Mouse (Mus musculus) C2C12 (cell line): ENCODE measurements around the gene Bfsp2.

Source experiments
- CEBPB ChIP-seq: IDR thresholded peaks from one replicate; pipeline ENCODE4 v1.6.1; 2011; ENCODE audit warnings: low read depth, mild to moderate bottlenecking, control low read depth, moderate library complexity
- CTCF ChIP-seq: IDR thresholded peaks from one replicate; pipeline ENCODE4 v1.5.1; 2011; ENCODE audit not compliant: control insufficient read depth, insufficient read depth, insufficient read length
- MAX ChIP-seq: IDR thresholded peaks from one replicate; pipeline ENCODE4 v1.6.1; 2011; ENCODE audit warnings: mild to moderate bottlenecking, control low read depth
- MYOD1 ChIP-seq: IDR thresholded peaks from one replicate; pipeline ENCODE4 v1.6.1; 2011; ENCODE audit warnings: low read depth; ENCODE audit not compliant: control insufficient read depth, insufficient read length
- USF1 ChIP-seq: IDR thresholded peaks from one replicate; pipeline ENCODE4 v1.6.1; 2011; ENCODE audit warnings: low read depth, mild to moderate bottlenecking, control low read depth, moderate library complexity

GRCm38 (mm10) chr9:103443824-103444185, 36.4 kb downstream of the Bfsp2 start:
- TF ChIP-seq USF1 (no peak), CTCF (no peak), MAX (no peak), MYOD1 (no peak), CEBPB (no peak)
